Mouse (Mus musculus) spleen, adult 2 months (tissue): ENCODE data around the gene Snx8.

Experiments
- CTCF ChIP-seq: fragments of 200-500 bp; IDR thresholded peaks from 2 replicates; pipeline ENCODE4 v1.5.1; 2011; ENCODE audit warnings: mild to moderate bottlenecking, inconsistent platforms; ENCODE audit not compliant: insufficient read depth, insufficient read length, insufficient replicate concordance; ENCODE audit errors: extremely low read depth
- POLR2A ChIP-seq: fragments of 200-500 bp; IDR thresholded peaks from 2 replicates; pipeline ENCODE4 v1.6.1; 2011; ENCODE audit warnings: low read depth, low read length, inconsistent platforms

GRCm38 (mm10) chr5:140292152-140292551 is 96.9 kb downstream of the Snx8 start:
- TF ChIP-seq CTCF (peak; percentile 66; the same call in 1 of the 2 replicates), POLR2A (no peak)
